Mouse (Mus musculus) 416B (cell line): ENCODE results near the gene Plppr3.
"Not testable (repeated sequence)": the region's sequence is repeated elsewhere in the genome, so short reads cannot be mapped to it uniquely, and the experiment has no call there.

Source experiments
- DNase-seq: peaks from one replicate; pipeline ENCODE4 v3.0.0; 2011; ENCODE audit warnings: low read depth

Plppr3 gene

DNA sequence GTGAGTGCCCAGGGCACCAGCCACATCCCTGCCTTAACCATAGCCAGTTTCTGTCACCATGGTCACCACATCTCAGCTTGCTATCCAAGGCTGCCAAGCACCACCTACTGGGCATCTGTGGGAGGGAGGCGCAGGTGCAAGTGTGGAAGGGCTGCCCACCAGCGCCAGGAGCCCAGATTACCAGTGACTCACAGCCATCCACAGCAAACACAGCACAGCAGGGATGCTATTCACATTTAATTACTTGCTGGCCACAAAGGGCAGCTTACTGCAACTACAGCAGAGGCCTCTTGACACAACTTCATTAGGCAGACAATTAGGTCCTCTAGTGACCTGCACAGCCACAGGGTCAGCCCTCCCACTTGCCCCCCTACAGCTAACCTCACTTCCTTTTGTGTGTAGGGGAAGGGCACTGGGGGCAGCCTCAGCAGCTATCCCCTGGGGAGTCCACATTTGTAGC lies 26.5 kb upstream of the Plppr3 start:
- peak; percentile 48 for DNase-seq

DNA sequence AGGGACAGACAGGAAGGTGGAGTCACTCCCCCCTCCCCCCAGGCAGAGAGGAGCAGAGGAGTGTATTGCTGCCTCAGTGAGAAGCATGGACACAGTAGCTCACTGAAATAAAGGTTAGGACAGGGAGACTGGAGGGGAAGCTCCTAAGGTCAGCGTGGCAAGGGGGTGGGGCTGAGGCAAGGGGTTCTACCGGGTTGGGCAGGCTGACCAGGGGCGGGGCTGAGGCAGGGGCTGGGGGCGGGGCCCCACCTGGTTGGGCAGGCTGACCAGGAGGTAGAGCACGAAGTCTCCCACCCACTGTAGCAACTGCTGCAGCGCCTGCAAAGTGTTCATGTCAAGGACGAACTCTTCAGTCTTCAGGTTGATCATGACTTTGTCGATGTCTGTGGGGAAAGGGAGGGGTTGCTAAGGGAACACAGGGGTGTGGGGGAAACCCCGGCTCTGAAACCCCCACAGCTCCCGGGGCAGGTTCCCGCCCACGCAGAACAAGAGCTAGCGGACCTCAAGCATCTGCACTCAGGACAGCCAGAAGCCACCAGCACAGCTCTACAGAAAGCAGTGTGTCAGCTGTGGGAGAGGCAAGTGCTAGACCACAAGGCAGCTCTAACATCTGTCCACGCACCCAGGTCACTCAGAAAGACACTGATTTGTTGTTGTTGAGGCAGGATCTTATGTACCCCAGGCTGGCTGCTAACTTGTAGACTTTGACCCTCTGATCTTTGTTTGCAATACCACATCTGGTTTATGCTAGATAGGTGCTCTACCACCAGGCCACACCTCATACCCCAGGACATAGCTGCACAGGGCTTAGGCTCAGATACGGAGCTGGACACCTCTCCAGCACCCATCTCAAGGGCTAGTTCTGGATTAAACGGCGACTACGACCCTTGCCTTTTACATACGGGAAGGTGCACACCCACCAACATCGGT lies 23.1 kb upstream of the Plppr3 start:
- no peak for DNase-seq

DNA sequence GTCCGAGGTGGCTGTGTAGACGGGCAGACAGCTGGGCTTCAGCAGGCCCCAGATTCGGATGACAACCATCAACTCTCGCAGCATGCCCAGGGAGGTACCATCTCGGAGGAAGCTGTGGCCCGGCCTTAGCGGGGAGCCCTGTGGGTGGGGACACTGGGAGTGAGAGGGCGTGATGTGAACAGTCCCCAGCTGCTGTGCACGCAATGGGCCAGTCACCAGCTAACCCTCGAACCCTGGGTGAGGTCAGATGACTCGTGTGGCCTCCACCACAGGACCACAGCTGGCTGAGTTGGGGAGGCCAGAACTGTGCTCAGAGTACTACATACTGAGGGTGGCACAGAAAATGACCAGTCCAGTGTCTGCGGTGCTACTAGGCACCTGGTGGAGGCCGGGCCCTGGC lies 22.4 kb upstream of the Plppr3 start:
- no peak for DNase-seq

DNA sequence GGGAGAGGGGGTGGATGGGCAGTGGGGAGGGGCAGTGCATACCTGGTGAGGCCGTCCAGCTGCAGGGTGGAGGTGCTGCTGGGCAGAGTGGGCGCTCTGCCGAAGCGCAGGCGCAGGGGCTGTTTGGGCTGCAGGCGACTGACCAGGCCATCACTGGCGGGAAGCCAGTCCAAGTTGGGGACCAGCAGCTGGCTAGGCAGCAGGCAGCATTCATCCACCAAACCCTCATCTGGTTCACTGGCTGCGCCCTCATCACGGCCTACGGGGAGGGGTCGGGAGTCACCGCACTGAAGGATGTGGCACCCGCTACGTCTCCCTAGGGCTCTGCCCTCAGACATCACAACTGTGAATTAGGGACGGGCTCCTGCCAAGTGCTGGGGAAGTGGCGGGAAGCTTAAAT lies 21.9 kb upstream of the Plppr3 start:
- DNase-seq = no peak

DNA sequence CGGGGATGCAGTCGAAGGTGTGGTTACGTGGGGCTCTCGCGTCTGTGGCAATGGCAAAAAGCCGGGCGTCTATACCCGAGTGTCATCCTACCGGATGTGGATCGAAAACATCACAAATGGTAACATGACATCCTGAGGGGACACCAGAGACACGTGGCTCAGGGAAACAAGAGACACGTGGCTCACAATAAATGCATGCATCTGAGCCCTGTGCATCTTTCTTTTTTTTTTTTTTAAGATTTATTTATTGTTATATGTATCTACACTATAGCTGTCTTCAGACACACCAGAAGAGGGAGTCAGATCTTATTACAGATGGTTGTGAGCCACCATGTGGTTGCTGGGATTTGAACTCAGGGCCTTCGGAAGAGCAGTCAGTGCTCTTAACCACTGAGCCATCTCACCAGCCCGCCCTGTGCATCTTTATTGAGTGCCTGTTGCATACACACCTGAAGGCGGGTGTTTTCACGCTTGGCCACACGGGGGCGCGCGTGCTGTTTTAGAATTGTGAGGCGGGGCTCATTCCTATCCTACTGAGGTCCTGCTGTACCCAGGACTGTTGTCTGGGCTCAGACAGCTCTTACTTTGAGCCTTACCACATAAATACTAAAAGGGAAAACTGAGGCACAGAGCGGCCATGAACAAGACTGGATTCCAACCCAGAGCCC lies 18.2 kb upstream of the Plppr3 start:
- peak; percentile 77 for DNase-seq

DNA sequence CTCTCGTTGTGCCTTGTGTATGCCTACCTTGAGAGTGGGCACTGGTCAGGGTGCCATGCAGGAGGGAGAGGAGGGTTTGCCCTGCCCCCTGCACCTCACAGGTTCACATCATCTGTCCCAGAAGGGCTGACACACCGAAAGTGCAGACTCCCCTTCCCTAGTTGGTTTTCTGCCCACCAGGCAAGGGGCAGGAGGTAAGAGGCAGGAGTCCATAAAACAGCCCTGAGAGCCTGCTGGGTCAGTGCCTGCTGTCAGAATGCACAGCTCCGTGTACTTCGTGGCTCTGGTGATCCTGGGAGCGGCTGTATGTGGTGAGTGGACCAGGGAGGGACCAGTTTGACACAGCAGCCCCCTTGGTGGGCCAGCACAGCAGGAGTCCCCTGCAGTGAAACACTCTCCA lies 16.2 kb upstream of the Plppr3 start, which contains the start of gene Cfd:
TSS of gene Cfd (plus strand) at position 184 of the 400 bp plus-strand sequence.
- no peak for DNase-seq

DNA sequence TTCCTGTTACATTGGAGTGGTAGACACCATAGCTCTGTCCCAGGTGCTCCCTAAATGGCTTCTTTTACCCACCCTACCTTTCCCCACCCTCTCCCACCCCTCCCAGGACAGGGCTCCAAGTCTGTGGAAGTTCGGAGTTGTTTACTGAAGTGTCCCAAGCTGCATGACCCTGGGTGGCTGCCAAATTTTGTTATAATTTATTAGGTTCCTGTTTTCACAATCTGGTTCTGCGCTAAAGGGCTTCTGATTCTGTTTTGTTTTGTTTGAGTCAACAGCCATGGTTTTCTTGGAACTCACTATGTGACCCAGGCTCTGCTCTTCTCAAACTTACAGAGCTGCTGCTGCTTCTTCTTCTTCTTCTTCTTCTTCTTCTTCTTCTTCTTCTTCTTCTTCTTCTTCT lies 15.0 kb upstream of the Plppr3 start:
- DNase-seq = no peak

DNA sequence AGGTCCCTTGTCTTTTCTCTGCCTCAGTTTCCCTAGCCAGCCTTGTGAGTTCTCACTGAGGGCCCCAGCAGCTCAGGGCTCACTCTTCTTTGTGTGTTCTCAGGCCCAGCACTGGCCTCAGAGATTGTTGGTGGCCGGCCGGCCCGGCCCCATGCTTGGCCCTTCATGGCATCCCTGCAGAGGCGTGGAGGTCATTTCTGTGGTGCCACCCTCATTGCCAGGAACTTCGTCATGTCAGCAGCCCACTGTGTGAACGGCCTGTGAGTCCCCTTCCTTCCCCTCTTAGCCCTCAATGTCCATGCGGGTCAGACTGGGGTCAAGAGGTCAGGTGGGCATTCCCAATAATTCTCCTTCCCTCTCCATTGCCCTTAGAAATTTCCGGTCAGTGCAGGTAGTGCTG lies 12.2 kb upstream of the Plppr3 start:
- DNase-seq = no peak

DNA sequence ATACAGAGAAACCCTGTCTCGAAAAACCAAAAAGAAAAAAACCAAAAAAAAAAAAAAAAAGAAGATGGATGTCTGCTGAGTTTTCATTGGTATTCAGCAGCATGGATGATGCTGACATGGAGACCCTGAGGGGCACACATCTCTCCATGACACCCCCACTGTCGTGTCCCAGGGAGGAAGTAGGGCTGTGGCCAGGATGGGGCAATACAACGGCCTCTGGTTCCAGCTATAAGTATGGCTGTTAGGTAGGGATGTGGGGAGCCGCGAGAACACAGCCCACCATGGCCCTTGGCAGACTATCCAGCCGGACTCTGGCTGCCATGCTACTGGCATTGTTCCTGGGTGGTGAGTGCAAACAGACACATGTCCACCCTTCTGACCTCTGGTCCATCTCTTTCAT lies 11.6 kb upstream of the Plppr3 start, which contains the start of gene Elane:
TSS of gene Elane (plus strand) at position 194 of the 400 bp plus-strand sequence.
- no peak for DNase-seq

DNA sequence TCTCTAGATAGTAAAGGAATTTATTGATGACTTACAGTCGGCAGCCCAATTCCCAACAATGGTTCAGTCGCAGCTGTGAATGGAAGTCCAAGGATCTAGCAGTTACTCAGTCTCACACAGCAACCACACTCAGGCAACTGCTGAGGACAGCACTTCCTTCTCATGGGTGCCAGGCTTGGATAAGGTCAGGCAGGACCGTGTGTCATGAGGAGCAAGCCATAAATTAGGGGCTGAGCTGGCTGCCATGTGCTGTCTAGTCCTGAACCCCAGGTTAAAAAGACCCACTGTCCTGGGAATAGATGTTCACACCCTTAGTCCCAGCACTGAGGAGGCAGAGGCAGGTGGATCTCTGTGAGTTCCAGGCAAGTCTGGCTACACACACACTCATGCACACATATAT lies 10.5 kb upstream of the Plppr3 start:
- not testable (repeated sequence) for DNase-seq

DNA sequence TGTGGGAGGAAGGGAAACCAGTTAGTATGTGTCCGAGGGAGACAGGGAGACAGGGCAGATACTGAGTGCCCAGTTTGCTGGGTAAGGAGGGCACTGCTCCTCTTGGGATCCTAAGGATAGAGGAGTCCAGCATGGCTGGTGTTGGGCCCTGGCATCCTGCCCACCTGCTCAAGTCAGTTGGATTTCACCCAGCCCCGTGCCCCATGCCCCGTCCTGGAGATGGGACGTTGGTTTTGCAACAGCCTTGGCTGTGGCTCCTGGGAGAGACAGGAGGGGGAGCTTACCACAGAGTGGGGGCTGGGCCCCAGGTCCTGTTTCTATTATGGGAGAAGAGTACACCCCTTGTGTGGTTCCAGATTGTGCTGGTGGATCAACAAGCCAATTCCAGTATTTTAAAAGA lies 10.0 kb upstream of the Plppr3 start:
- peak; percentile 75 for DNase-seq

DNA sequence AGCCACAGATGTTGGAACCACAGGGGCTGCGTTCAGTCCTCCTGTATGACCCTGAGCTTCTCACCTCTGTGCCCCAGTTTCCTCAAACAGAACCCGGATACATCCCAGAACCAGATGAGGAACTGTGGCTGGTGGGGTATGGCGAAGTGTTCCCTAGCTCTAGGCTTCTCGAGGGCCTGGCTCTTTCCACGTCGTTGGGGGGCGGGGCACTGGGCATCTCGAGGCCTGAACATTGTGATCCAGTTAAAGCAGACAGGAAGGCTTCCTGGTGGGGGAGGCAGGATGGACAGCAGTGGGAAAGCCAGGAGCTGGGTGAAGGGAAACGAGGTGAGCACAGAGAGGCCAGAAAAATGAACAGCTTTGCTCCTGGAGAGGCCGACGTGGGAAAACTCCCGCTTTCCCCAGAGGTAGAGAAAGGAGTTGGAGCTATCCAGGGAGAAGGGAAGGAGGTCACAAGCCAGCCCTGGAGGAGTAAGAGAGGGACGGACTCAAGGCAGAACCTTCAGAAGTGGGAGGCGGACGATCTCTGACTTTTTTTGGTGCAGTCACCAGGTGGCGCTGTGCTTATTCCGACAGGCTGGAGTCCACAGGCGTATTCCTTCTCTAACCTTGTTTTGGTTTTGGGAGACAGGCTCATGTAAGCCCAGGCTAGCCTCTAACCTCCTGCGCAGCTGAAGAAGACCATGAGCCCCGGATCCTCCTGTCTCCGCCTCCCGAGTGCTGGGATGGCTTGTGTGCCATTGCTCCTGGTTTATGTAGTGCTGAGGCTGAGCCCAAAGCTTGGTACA lies 9.1 kb upstream of the Plppr3 start:
- peak; percentile 89 for DNase-seq

DNA sequence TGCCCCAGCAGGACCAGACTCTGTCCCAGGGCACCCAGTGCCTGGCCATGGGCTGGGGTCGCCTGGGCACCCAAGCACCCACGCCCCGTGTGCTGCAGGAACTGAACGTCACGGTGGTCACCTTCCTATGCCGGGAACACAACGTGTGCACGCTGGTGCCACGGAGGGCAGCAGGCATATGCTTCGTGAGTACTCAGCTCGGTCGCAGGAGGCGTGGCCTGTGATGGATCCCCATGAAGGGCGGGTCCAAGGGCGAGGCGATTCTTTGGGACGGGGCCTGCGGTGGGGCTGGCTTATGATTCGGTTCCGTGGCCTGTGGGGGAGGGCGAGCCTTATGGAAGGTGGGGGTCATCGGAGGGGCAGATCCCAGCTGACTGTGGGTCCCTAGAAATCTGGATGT lies 7.5 kb upstream of the Plppr3 start:
- DNase-seq = peak; percentile 79

DNA sequence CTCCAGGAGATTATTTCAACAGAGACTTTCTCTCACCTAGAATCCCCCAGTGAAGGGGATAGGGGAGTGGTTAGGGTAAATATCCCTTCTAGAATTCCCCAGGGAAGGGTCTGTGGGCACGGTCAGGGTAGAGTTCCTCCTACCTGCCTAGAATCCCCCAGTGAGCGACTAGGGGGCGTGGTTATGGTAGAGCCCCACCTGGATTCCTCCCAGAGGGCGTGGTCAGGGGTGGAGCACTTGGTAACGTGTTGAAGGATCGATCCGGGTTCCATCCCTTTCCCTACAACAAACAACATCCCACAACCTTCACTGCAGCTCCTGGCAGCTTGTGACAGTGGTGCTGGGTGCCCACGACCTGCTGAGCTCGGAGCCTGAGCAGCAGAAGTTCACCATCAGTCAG lies 6.3 kb upstream of the Plppr3 start:
- DNase-seq = peak; percentile 78

DNA sequence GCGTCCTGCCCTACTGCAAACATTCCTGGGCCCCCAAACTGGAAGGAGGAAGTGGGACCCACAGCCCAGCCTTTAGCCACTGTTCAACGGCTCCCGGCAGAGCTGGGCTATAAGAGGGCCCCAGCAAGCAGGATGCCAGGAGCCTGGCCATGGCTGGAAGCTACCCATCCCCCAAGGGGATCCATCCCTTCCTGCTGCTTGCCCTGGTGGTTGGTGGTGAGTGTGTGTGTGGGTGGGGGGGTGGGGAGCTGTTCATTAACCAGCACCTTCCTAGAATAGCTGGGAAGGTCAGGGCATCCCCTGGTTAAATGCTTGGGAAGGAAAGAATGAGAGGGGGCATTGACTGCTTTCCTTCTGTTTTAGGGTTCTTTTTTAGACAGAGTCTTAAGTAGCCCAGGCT lies 5.1 kb upstream of the Plppr3 start:
- no peak for DNase-seq

DNA sequence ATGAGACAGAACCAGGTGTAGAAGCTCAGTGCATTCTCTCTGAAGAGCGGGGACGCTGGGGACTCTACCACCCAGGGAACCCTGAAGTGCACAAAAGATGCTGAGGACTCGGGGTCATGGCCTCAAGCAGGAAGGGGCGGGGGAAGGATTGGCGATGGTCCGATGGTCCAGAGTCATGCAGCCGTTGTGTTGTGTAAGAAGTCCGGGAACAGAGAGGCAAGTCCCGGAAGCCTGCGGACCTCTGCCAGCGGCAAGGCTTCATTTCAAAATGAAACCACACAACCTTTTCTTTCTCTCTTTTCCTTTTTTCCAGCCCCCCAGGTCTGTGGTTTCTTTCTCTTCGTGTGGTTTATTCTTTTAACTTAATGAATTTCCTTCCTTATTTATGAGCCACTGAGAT lies 3.3 kb upstream of the Plppr3 start:
- peak; percentile 98 for DNase-seq

DNA sequence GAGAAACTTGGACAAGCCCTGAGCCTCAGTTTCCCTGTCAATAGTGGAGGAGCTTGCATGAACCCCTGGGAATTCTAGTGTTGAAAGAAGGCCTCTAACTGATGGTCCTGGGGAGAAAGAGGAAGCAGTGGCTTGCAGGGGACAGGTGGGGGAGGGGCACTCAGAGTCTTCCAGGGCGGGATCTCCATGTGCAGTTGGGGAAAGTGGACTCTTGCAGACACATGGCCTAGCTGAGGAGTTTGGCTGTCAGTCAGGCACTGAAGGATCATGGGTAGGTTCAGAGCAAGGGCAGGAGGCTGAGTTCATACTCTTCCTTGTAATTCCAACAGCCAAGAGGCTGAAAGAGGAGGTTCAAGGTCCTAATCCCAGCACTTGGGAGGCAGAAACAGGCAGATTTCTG lies 2.7 kb upstream of the Plppr3 start:
- DNase-seq = peak; percentile 89

DNA sequence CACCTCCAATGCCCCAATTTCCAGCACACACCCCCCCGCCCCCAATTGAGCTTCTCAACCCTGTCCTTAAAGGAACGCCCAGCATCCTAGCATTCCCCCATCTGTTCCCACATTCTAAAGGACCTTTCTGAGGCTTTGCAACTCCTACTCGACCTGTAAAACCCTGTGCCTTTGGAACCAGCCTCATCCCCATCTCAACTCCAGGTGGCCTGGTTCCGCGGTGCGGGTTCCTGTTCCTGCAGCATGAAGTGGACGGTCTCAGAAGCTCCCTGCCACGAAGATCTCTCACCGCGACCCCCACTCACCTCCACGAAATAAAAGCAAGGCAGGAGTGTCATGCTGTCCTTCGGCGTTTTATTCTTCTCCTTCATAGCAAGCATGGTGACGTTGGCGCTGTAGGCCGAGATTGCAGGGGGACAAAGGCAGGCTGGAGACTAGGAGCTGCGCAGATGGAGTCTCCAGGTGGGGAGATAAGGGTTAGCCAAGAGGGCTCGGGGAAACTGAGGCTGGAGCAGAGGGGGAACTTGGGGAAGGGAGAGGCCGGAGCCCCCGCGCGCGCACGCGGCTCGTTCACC lies 632 bp downstream of the Plppr3 start:
- no peak for DNase-seq

DNA sequence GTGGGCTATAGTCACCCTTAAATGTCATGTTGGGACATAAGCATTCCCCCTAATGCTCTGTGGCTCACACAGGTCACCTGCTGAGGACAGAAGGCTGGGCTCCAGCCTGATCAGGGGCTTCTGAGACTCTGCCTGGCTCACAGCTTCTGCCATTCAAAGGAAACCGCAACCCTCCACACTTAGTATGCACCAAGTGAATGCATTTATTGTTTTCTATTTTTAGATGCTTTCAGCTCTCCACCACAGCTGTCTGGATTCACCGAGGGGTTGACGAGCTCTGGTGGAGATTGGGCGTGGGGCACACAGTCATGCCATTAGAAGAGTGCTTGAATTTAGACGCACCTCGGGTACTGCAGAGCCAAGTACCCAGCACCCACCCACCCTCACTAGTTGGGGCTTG lies 1.1 kb downstream of the Plppr3 start:
- no peak for DNase-seq

DNA sequence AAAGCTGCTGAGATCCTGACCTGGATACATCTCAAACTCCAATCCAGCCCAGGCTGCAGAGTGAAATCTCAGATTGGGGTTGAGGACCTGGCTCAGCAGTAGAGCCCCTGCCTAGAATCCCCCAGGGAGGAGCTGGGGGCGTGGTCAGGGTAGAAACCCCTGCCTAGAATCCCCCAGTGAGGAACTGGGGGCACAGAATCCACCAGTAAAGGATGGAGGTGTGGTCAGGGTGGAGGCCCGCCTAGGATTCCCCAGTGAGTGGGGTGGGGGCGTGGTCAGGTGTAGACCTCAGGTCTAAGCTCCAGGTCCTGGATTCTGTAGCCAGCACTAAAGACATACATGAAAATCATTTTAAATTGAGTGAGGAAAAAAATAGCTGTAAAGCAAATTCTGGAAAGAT lies 1.6 kb downstream of the Plppr3 start:
- no peak for DNase-seq

DNA sequence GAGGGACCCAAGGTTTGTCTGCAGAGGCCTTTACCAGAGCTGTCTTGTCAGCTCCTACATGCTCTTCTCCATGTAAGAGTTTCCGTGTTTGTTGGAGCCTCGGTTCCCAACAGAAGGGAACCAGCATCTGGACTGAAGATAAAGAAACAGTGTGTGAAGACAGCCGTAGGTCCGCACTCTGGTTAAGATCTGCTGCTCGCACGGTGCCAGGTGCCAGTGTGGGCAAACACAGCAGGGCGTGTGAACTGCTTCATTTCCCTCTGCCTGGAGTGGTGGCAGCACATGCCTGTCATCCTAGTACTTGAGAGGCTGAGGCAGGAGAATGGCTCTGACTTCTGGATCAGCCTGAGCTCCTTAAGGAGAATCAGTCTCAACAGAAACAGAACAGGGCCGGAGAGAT lies 2.6 kb downstream of the Plppr3 start:
- DNase-seq = no peak

DNA sequence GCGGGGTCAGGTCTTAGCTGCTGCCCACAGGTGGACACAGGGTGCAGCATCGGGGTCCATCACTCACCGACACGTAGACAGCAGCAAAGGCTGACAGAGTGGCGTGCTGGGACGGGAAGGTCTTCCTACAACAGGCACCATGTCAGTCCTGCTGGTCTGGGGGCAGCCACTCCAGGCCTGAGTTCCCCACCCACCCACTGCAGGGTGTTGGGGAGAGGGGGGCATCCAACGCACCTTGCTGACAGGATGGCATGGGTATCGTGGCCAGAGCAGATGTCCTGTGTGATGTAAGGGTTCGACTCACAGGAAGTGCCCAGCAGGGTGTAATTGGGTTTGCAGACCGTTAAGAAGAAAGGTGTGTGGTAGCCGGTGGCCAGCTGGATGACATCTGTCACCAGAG lies 7.8 kb downstream of the Plppr3 start:
- no peak for DNase-seq
